Mouse (Mus musculus): ENCODE results near the gene Wdr45. TPM values are rescaled to one million over a fixed set of nuclear protein-coding genes. Genes with fewer than 3 reads are reported as not detected.
"Not testable (repeated sequence)": the region's sequence is repeated elsewhere in the genome, so short reads cannot be mapped to it uniquely, and the experiment has no call there.

Wdr45 gene
- polyA plus RNA-seq, 1 experiment from 2014 or later, result 32.5 TPM

DNA sequence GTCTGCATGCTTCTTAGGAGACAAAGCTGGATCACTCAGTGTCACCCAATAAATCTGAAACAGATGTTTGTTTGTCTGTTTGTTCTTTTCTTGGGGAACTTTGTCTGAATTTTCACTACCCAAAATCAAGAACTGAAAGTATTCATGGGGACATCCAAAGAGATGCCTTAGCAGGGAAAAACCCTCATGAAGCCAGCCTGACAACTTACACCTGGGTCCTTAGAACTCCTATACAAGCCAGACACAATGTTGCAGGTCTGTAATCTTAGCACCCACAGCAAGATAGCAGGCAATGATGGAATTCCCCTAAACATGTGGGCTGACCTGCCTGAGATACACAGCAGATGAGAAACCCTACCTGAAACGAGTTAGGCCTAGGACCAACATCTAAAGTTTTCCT, 30.8 kb downstream of the Wdr45 start:
- ATAC-seq (ENCODE audit: insufficient read depth, low FRiP score, low read depth), result no peak
- 60% methylated on average over 1 of the region's 1 CpGs for WGBS

GRCm38 (mm10) chrX:7745429-7745828, 31.3 kb downstream of the Wdr45 start:
- 86% methylated on average over 8 of the region's 8 CpGs for WGBS
- H3K9me3 ChIP-seq, result no peaks in the 10 kb centered on the region

More for the DNA sequence above, 30.8 kb downstream of the Wdr45 start:
- Histone ChIP-seq H3K4me1 (no peaks in the 10 kb centered on the region), H3K27me3 (replicated peaks) (no peaks in the 10 kb centered on the region), H3K9ac (no peak overlapping the region), H3K4me3 (replicated peaks) (no peak overlapping the region), H3K4me2 (no peak overlapping the region), H3K36me3 (no peaks in the 10 kb centered on the region), H3K27ac (no peak overlapping the region), H3K9me3 (no peaks in the 10 kb centered on the region)

DNA sequence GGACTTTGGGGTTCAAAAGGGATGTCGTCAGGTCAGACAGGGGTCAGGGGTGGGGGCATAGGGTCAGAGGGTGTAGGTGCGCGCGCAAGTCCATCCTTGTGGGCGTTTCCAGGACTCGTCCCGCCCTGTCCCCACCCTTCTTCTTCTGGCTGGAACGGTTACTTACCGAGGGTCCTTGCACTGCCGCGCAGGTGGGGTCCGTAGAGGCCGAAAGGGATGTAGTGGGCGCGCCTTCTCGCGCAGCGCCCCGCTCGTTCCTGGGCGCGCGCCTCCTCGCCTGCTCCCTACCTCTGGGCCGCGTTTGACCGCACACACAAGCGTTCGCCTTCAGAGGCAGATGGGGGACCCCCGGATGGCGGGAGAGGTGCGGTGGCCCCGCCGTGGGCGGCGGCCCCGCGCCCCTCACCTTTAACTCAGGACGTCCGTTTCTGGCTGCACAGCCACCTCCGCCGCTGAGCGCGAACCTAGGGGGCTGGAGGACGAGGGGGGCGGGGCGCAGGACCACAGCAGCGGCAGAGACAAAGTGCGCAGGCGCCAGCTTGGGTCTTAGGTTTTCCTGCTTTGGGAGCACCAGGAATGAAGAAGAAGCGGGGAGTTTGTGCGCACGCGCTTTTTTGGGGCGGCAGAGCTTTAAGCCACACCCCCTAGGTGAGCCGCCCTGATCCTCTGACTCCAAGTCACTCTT, 36.4 kb downstream of the Wdr45 start, which contains the start of gene Ccdc120:
Gene Ccdc120 (minus strand): TSS at position 474 of the 685 bp plus-strand sequence.
- Histone ChIP-seq H3K4me1 (no peaks in the 10 kb centered on the region), H3K27me3 (replicated peaks) (no peaks in the 10 kb centered on the region), H3K4me3 (replicated peaks) (peak within 1 kb of the TSS; percentile 64), H3K9ac (peak within 1 kb of the TSS; percentile 41; the same call in 1 of the 2 replicates), H3K27ac (no peak within 1 kb of the TSS), H3K36me3 (no peaks in the 10 kb centered on the region), H3K9me3 (no peaks in the 10 kb centered on the region), H3K4me2 (peak within 1 kb of the TSS; percentile 56)
- peak; percentile 79 for ATAC-seq (ENCODE audit: insufficient read depth, low FRiP score, low read depth)
- 14% methylated on average over 48 of the region's 56 CpGs for WGBS

More at GRCm38 (mm10) chrX:7745429-7745828, 31.3 kb downstream of the Wdr45 start:
- Histone ChIP-seq H3K27ac (no peak overlapping the region), H3K4me3 (replicated peaks) (no peak overlapping the region), H3K27me3 (replicated peaks) (no peaks in the 10 kb centered on the region), H3K9ac (no peak overlapping the region), H3K4me2 (no peak overlapping the region), H3K4me1 (no peaks in the 10 kb centered on the region), H3K36me3 (no peaks in the 10 kb centered on the region)
- ATAC-seq (ENCODE audit: insufficient read depth, low FRiP score, low read depth), result no peak

DNA sequence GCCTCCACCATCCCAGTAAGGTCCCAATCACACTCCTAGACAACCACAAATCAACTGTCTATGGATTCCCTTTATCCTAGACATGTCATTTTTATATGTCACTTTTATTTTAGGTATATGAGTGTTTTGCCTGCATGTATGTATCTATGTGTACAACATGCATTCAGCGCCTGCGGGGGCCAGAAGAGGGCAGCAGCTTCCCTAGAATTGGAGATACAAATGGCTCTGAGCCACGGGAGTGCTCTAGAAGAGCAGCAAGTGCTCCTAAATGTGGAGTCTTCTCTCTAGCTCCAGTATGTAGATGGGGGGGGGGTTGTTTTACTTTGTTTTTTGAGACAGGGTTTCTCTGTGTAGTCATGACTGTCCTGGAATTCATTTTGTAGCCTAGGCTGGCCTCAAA, 39.5 kb downstream of the Wdr45 start:
- not testable (repeated sequence) for H3K27me3 ChIP-seq (replicated peaks); H3K4me1 ChIP-seq; ATAC-seq (ENCODE audit: insufficient read depth, low FRiP score, low read depth); H3K9ac ChIP-seq; H3K4me3 ChIP-seq (replicated peaks); H3K27ac ChIP-seq; H3K36me3 ChIP-seq; H3K4me2 ChIP-seq; H3K9me3 ChIP-seq
- WGBS, result 11% methylated on average over 3 of the region's 3 CpGs

- 26% methylated on average over 38 of the region's 38 CpGs for WGBS
- ATAC-seq (ENCODE audit: insufficient read depth, low FRiP score, low read depth), result peak; percentile 97
- H3K36me3 ChIP-seq, result no peaks in the 10 kb centered on the region
- H3K9me3 ChIP-seq, result no peaks in the 10 kb centered on the region
- peak within 1 kb of the TSS; percentile 22; the same call in 1 of the 2 replicates for H3K9ac ChIP-seq
- H3K27me3 ChIP-seq (replicated peaks), result no peaks in the 10 kb centered on the region
- peak within 1 kb of the TSS; percentile 80 for H3K27ac ChIP-seq
- peak within 1 kb of the TSS; percentile 64 for H3K4me3 ChIP-seq (replicated peaks)
- H3K4me2 ChIP-seq, result peak within 1 kb of the TSS; percentile 63
- H3K4me1 ChIP-seq, result 0 out of 2 replicates have a peak, but pooled peaks cover 5% of the 10 kb centered on the region
Measured at GRCm38 (mm10) chrX:7762137-7762920, 48.2 kb downstream of the Wdr45 start, which contains the start of gene Tfe3. Gene Tfe3 (plus strand): TSS chrX:7762560.

DNA sequence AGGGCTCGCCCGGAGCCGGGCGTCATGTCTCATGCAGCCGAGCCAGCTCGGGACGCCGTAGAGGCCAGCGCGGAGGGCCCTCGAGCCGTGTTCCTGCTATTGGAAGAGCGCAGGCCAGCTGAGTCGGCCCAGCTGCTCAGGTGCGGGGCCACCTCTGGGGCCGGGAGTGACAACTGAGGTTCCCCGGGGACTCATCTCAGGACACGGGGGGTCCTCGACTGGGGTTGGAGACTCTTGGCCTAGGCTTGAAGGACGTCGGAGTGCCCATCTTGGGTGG, 48.7 kb downstream of the Wdr45 start:
- peak overlapping the region; percentile 80 for H3K27ac ChIP-seq
- peak overlapping the region; percentile 22; the same call in 1 of the 2 replicates for H3K9ac ChIP-seq
- ATAC-seq (ENCODE audit: insufficient read depth, low FRiP score, low read depth), result no peak
- 0 out of 2 replicates have a peak, but pooled peaks cover 5% of the 10 kb centered on the region for H3K4me1 ChIP-seq
- H3K27me3 ChIP-seq (replicated peaks), result no peaks in the 10 kb centered on the region
- peak overlapping the region; percentile 64 for H3K4me3 ChIP-seq (replicated peaks)
- H3K36me3 ChIP-seq, result 0 out of 2 replicates have a peak, but pooled peaks cover 2% of the 10 kb centered on the region
- H3K9me3 ChIP-seq, result no peaks in the 10 kb centered on the region
- WGBS, result 24% methylated on average over 21 of the region's 21 CpGs
- H3K4me2 ChIP-seq, result peak overlapping the region; percentile 63

DNA sequence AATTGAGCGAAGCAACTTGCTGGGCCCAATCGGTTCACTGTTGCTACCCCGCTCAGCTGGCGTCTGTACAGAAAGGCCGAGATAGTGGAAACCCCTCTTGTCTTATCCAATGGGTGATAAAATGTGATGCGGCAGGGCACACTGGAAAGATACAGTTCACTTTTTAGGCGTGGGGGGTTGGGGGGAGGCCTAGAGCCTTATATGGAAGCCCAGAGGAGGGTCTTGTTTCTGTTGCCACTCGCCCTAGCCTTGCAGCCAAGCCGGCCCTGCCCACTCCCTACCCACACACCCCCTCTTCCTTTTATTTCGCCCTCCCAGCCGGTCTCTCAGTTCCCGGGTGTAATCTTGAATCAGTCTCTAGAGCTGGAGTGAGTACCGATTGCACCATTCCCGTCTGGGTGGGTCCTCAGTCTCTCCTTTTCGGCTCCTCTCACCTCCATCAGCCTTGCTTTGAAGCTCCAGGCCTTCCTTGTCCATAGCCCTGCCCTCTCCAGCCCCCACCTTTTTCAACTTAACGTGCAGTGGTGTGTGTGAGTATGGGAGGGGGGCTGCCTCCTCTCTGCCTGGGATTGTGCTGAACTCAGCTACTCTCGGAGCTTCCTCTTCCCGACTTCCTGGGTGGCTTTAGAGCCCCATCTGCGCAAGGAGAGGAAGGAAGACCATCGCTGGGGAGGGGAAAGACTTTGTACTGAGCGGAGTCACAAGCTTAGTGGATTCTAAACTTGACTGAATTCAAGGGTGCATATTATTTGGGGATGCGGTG, 49.7 kb downstream of the Wdr45 start:
- 13% methylated on average over 22 of the region's 22 CpGs for WGBS
- Histone ChIP-seq H3K27me3 (replicated peaks) (no peaks in the 10 kb centered on the region), H3K4me3 (replicated peaks) (peak overlapping the region; percentile 64), H3K4me1 (0 out of 2 replicates have a peak, but pooled peaks cover 5% of the 10 kb centered on the region), H3K4me2 (peak overlapping the region; percentile 63), H3K9ac (0 out of 2 replicates have a peak overlapping the region, but pooled peaks have one; percentile 9), H3K9me3 (no peaks in the 10 kb centered on the region), H3K36me3 (0 out of 2 replicates have a peak, but pooled peaks cover 3% of the 10 kb centered on the region), H3K27ac (peak overlapping the region; percentile 51; the same call in 1 of the 2 replicates)
- 0 out of 2 replicates have a peak, but pooled peaks have one; percentile 5 for ATAC-seq (ENCODE audit: insufficient read depth, low FRiP score, low read depth)

- WGBS, result 25% methylated on average over 8 of the region's 9 CpGs
- H3K27ac ChIP-seq, result peak overlapping the region; percentile 61; the same call in 1 of the 2 replicates
- H3K9me3 ChIP-seq, result no peaks in the 10 kb centered on the region
Measured at GRCm38 (mm10) chrX:7764657-7765280, 50.6 kb downstream of the Wdr45 start.

GRCm38 (mm10) chrX:7765281-7765670, 51.1 kb downstream of the Wdr45 start:
- Histone ChIP-seq H3K9ac (no peak overlapping the region), H3K4me1 (0 out of 2 replicates have a peak, but pooled peaks cover 5% of the 10 kb centered on the region), H3K27ac (peak overlapping the region; percentile 61)

More at GRCm38 (mm10) chrX:7764657-7765280, 50.6 kb downstream of the Wdr45 start:
- ATAC-seq (ENCODE audit: insufficient read depth, low FRiP score, low read depth), result no peak
- H3K36me3 ChIP-seq, result 0 out of 2 replicates have a peak, but pooled peaks cover 3% of the 10 kb centered on the region
- no peaks in the 10 kb centered on the region for H3K27me3 ChIP-seq (replicated peaks)
- 0 out of 2 replicates have a peak, but pooled peaks cover 5% of the 10 kb centered on the region for H3K4me1 ChIP-seq
- H3K4me2 ChIP-seq, result peak overlapping the region; percentile 63
- no peak overlapping the region for H3K9ac ChIP-seq
- H3K4me3 ChIP-seq (replicated peaks), result peak overlapping the region; percentile 64

GRCm38 (mm10) chrX:7765764-7766163, 51.6 kb downstream of the Wdr45 start:
- Histone ChIP-seq H3K27me3 (replicated peaks) (no peaks in the 10 kb centered on the region), H3K4me1 (0 out of 2 replicates have a peak, but pooled peaks cover 5% of the 10 kb centered on the region), H3K9ac (no peak overlapping the region), H3K27ac (peak overlapping the region; percentile 61), H3K9me3 (no peaks in the 10 kb centered on the region), H3K4me2 (peak overlapping the region; percentile 63), H3K36me3 (0 out of 2 replicates have a peak, but pooled peaks cover 9% of the 10 kb centered on the region), H3K4me3 (replicated peaks) (peak overlapping the region; percentile 15)
- ATAC-seq (ENCODE audit: insufficient read depth, low FRiP score, low read depth), result peak; percentile 79
- WGBS, result 20% methylated on average over 11 of the region's 11 CpGs

More at GRCm38 (mm10) chrX:7765281-7765670, 51.1 kb downstream of the Wdr45 start:
- ATAC-seq (ENCODE audit: insufficient read depth, low FRiP score, low read depth), result no peak
- peak overlapping the region; percentile 15 for H3K4me3 ChIP-seq (replicated peaks)
- WGBS, result 27% methylated on average over 12 of the region's 13 CpGs
- no peaks in the 10 kb centered on the region for H3K9me3 ChIP-seq
- H3K36me3 ChIP-seq, result 0 out of 2 replicates have a peak, but pooled peaks cover 4% of the 10 kb centered on the region
- no peaks in the 10 kb centered on the region for H3K27me3 ChIP-seq (replicated peaks)
- H3K4me2 ChIP-seq, result peak overlapping the region; percentile 63
